11 mouse cellular contexts compared by ENCODE assay signal in the genomic region with DNA sequence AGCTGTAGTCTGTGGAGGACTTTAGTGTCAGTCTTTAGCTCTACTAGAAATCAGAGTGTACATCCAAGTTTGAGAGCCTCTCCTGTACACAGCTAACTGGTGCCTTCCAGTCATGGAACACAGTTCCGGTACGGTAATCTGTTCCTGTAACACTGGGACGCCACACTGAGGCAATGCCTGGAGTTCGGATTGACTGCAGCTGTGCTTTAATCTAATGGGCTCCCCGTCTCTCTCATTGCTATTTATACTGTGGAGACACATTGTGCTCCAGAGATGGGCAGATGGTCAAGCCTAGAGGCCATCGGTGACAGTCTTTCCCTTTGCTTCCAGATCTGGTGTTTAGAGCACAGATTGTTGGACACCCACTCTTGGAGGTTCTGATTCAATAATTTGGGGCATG.
DNase-seq lines count a peak whose midpoint lies in the region; ATAC-seq and TF ChIP-seq lines count a peak whose summit lies in the region.
"Had no signal": no experiment of that assay in that cellular context is flagged by ENCODE, and none has a peak within 500 bp of the region (broad histone marks: within the 10 kb centered on the region; RNA-seq: fewer than 3 reads in every experiment).

No protein-coding gene starts in this region.

- no peaks in the 10 kb centered on the region for H3K36me3 ChIP-seq in hindbrain, embryonic 12.5 days
- no peaks in the 10 kb centered on the region for H3K36me3 ChIP-seq in hindbrain, embryonic 11.5 days (ENCODE audit: control insufficient read depth, insufficient read depth, low read length)
- no peaks in the 10 kb centered on the region for H3K36me3 ChIP-seq in midbrain, postnatal 0 days (ENCODE audit: insufficient read depth, low read length)
- no peaks in the 10 kb centered on the region for H3K36me3 ChIP-seq in midbrain, embryonic 11.5 days (ENCODE audit: control insufficient read depth, insufficient read depth, low read length)
- H3K36me3 ChIP-seq: intestine, embryonic 15.5 days had no signal

- TF ChIP-seq CTCF in midbrain, postnatal 0 days (IDR thresholded peaks at IDR 0.05) = no peak

- peak; percentile 52; the same call in 1 of the 2 replicates for ATAC-seq in hindbrain, embryonic 12.5 days (ENCODE audit: low FRiP score)
- no peak for ATAC-seq in hindbrain, embryonic 11.5 days (ENCODE audit: low FRiP score)
- ATAC-seq in midbrain, postnatal 0 days (ENCODE audit: low FRiP score) = no peak
- ATAC-seq in midbrain, embryonic 11.5 days (ENCODE audit: low FRiP score) = no peak
- ATAC-seq: intestine, embryonic 15.5 days had no signal

- H3K27ac ChIP-seq in hindbrain, embryonic 12.5 days = no peak overlapping the region
- no peak overlapping the region for H3K27ac ChIP-seq in hindbrain, embryonic 11.5 days (ENCODE audit: low read depth, low read length)
- no peak overlapping the region for H3K27ac ChIP-seq in midbrain, postnatal 0 days (ENCODE audit: low read depth, low read length)
- no peak overlapping the region for H3K27ac ChIP-seq in midbrain, embryonic 11.5 days (ENCODE audit: low read depth, low read length)
- H3K27ac ChIP-seq: intestine, embryonic 15.5 days had no signal

- 78% methylated on average over 6 of the region's 6 CpGs for WGBS in hindbrain, embryonic 12.5 days
- WGBS in hindbrain, embryonic 11.5 days = 86% methylated on average over 6 of the region's 6 CpGs
- 73% methylated on average over 6 of the region's 6 CpGs for WGBS in midbrain, postnatal 0 days
- WGBS in midbrain, embryonic 11.5 days = 88% methylated on average over 6 of the region's 6 CpGs

- H3K9me3 ChIP-seq in hindbrain, embryonic 12.5 days (replicated peaks) = no peaks in the 10 kb centered on the region
- no peaks in the 10 kb centered on the region for H3K9me3 ChIP-seq in hindbrain, embryonic 11.5 days (ENCODE audit: control insufficient read depth, low read length)
- no peaks in the 10 kb centered on the region for H3K9me3 ChIP-seq in midbrain, postnatal 0 days (ENCODE audit: low read length)
- no peaks in the 10 kb centered on the region for H3K9me3 ChIP-seq in midbrain, embryonic 11.5 days (ENCODE audit: control insufficient read depth, low read length)
- H3K9me3 ChIP-seq: intestine, embryonic 15.5 days had no signal

- no peak for DNase-seq in hindbrain, embryonic 11.5 days (ENCODE audit: low spot score)
- DNase-seq in midbrain, postnatal 0 days (ENCODE audit: low spot score) = peak; percentile 26
- no peak for DNase-seq in midbrain, embryonic 11.5 days (ENCODE audit: low spot score, missing footprints)
- peak; percentile 68 to 69 for DNase-seq in cerebellum, postnatal 25 days
- peak; percentile 50 for DNase-seq in heart, postnatal 4 days
- DNase-seq in ovary, postnatal 14 days (ENCODE audit: low spot score) = no peak
- DNase-seq in right cerebral cortex, adult 18-20 months = no peak
- DNase-seq: kidney, postnatal 4 days; lung, adult 18-20 months had no signal

- no peak overlapping the region for H3K4me3 ChIP-seq in hindbrain, embryonic 12.5 days
- no peak overlapping the region for H3K4me3 ChIP-seq in hindbrain, embryonic 11.5 days (ENCODE audit: low read depth, low read length)
- H3K4me3 ChIP-seq in midbrain, postnatal 0 days (ENCODE audit: low read depth, low read length) = no peak overlapping the region
- no peak overlapping the region for H3K4me3 ChIP-seq in midbrain, embryonic 11.5 days (ENCODE audit: low read depth, low read length)
- H3K4me3 ChIP-seq: intestine, embryonic 15.5 days had no signal

- no peaks in the 10 kb centered on the region for H3K27me3 ChIP-seq in hindbrain, embryonic 12.5 days
- H3K27me3 ChIP-seq in hindbrain, embryonic 11.5 days (ENCODE audit: control insufficient read depth, insufficient read depth, low read length) = no peaks in the 10 kb centered on the region
- H3K27me3 ChIP-seq in midbrain, postnatal 0 days (ENCODE audit: insufficient read depth, low read length) = no peaks in the 10 kb centered on the region
- H3K27me3 ChIP-seq in midbrain, embryonic 11.5 days (ENCODE audit: control insufficient read depth, insufficient read depth, low read length) = no peaks in the 10 kb centered on the region
- H3K27me3 ChIP-seq: intestine, embryonic 15.5 days had no signal

- no peak overlapping the region for H3K4me2 ChIP-seq in hindbrain, embryonic 12.5 days (replicated peaks)
- no peak overlapping the region for H3K4me2 ChIP-seq in hindbrain, embryonic 11.5 days (replicated peaks; ENCODE audit: low read depth, low read length)
- no peak overlapping the region for H3K4me2 ChIP-seq in midbrain, postnatal 0 days (ENCODE audit: low read depth, low read length, poor library complexity, severe bottlenecking)
- H3K4me2 ChIP-seq in midbrain, embryonic 11.5 days = no peak overlapping the region
- H3K4me2 ChIP-seq: intestine, embryonic 15.5 days had no signal

- no peak overlapping the region for H3K9ac ChIP-seq in hindbrain, embryonic 12.5 days
- H3K9ac ChIP-seq in hindbrain, embryonic 11.5 days (ENCODE audit: low read depth, low read length) = no peak overlapping the region
- H3K9ac ChIP-seq in midbrain, postnatal 0 days (replicated peaks; ENCODE audit: low read length, poor library complexity, severe bottlenecking) = no peak overlapping the region
- no peak overlapping the region for H3K9ac ChIP-seq in midbrain, embryonic 11.5 days (ENCODE audit: low read length)
- H3K9ac ChIP-seq: intestine, embryonic 15.5 days had no signal

- peaks cover 17% of the 10 kb centered on the region for H3K4me1 ChIP-seq in hindbrain, embryonic 12.5 days
- no peaks in the 10 kb centered on the region for H3K4me1 ChIP-seq in hindbrain, embryonic 11.5 days (replicated peaks; ENCODE audit: control insufficient read depth, insufficient read depth, low read length)
- H3K4me1 ChIP-seq in midbrain, postnatal 0 days (ENCODE audit: insufficient read depth, low read length) = peaks cover 4% of the 10 kb centered on the region; the same call in 1 of the 2 replicates
- 0 out of 2 replicates have a peak, but pooled peaks cover 1% of the 10 kb centered on the region for H3K4me1 ChIP-seq in midbrain, embryonic 11.5 days (ENCODE audit: control insufficient read depth, insufficient read depth, low read length)

Comparison
In these comparisons a context has a peak if more than half of its experiments do, and no peak if none do; other contexts are left out.
1. DNase-seq: peak in midbrain, postnatal 0 days (single experiment), cerebellum, postnatal 25 days (2 of 2) and heart, postnatal 4 days (single experiment); none in hindbrain, embryonic 11.5 days (single experiment), midbrain, embryonic 11.5 days (single experiment), ovary, postnatal 14 days (single experiment) and right cerebral cortex, adult 18-20 months (single experiment).